8 mouse cellular contexts compared by ENCODE assay signal in genomic region chr8:84187065-84187755, GRCm38 (mm10). TPM values are rescaled to one million over a fixed set of nuclear protein-coding genes. Genes with fewer than 3 reads are reported as not detected.
DNase-seq lines count a peak whose midpoint lies in the region; ATAC-seq and TF ChIP-seq lines count a peak whose summit lies in the region.

No protein-coding gene starts in this region.

- peak overlapping the region; percentile 82 for H3K9ac ChIP-seq in heart, embryonic 13.5 days
- peak overlapping the region; percentile 43; the same call in 1 of the 2 replicates for H3K9ac ChIP-seq in kidney, postnatal 0 days (ENCODE audit: low read depth, low read length)

- WGBS in heart, embryonic 13.5 days = 3% methylated on average over 21 of the region's 21 CpGs
- WGBS in kidney, postnatal 0 days = 3% methylated on average over 21 of the region's 21 CpGs

- no peaks in the 10 kb centered on the region for H3K36me3 ChIP-seq in heart, embryonic 13.5 days
- H3K36me3 ChIP-seq in kidney, postnatal 0 days (ENCODE audit: insufficient read depth, low read length) = no peaks in the 10 kb centered on the region

- no peaks in the 10 kb centered on the region; the same call in 1 of the 2 replicates for H3K27me3 ChIP-seq in heart, embryonic 13.5 days (replicated peaks)
- H3K27me3 ChIP-seq in kidney, postnatal 0 days (ENCODE audit: insufficient read depth, low read length) = no peaks in the 10 kb centered on the region

- H3K27ac ChIP-seq in heart, embryonic 13.5 days (replicated peaks) = peak overlapping the region; percentile 63
- peak overlapping the region; percentile 73; the same call in 1 of the 2 replicates for H3K27ac ChIP-seq in kidney, postnatal 0 days

- H3K4me3 ChIP-seq in heart, embryonic 13.5 days = peak overlapping the region; percentile 54
- peak overlapping the region; percentile 30 for H3K4me3 ChIP-seq in kidney, postnatal 0 days (replicated peaks; ENCODE audit: low read depth, low read length)

- peak overlapping the region; percentile 95 for H3K4me2 ChIP-seq in heart, embryonic 13.5 days
- H3K4me2 ChIP-seq in kidney, postnatal 0 days (ENCODE audit: low read length) = peak overlapping the region; percentile 77

- H3K4me1 ChIP-seq in heart, embryonic 13.5 days = peaks cover 48% of the 10 kb centered on the region
- H3K4me1 ChIP-seq in kidney, postnatal 0 days (replicated peaks; ENCODE audit: insufficient read depth, low read length) = peaks cover 21% of the 10 kb centered on the region

- H3K9me3 ChIP-seq in heart, embryonic 13.5 days = no peaks in the 10 kb centered on the region
- no peaks in the 10 kb centered on the region for H3K9me3 ChIP-seq in kidney, postnatal 0 days (replicated peaks; ENCODE audit: low read length)

- TF ChIP-seq CTCF in kidney, postnatal 0 days (IDR thresholded peaks at IDR 0.05; ENCODE audit: low read depth) = peak; percentile 88

- ATAC-seq in heart, embryonic 13.5 days (ENCODE audit: extremely low read depth, insufficient number of reproducible peaks, low FRiP score, low TSS enrichment) = no peak
- ATAC-seq in kidney, postnatal 0 days (replicated peaks; ENCODE audit: low FRiP score, low read depth) = no peak

- DNase-seq in CD4-positive helper T cell, adult 2 months (ENCODE audit: low read depth, low spot score) = peak; percentile 75
- peak; percentile 73 for DNase-seq in MN1 (ENCODE audit: low spot score)
- peak; percentile 83 for DNase-seq in embryo, embryonic 10 days (ENCODE audit: low spot score)
- peak; percentile 82 for DNase-seq in kidney, postnatal 0 days (ENCODE audit: low spot score)
- DNase-seq in lung, postnatal 4 days = peak; percentile 72 to 81
- peak; percentile 68 to 83 for DNase-seq in spleen, postnatal 10 days (ENCODE audit: low spot score in 2 of 2)
- DNase-seq in frontal cortex, postnatal 10 days (ENCODE audit: low spot score in 2 of 2) = no peak

RNA-seq across cellular contexts. Expression of gene Nanos3, which starts 2.2 kb away (rescaled TPM):
- polyA plus RNA-seq in heart, embryonic 13.5 days (2015; fragmentation: Nextera tagmentation; extraction: Ambion mirVana) = 1.9 and 2.8 TPM in 2 replicates
- polyA plus RNA-seq in kidney, postnatal 0 days (2015; fragmentation: Nextera tagmentation; extraction: Ambion mirVana) = 8.6 and 9.6 TPM in 2 replicates

RNA-seq across cellular contexts. Expression of gene 4930432K21Rik, which starts 39.4 kb away (rescaled TPM):
- 0.82 and 0.88 TPM in 2 replicates for polyA plus RNA-seq in heart, embryonic 13.5 days (2015; fragmentation: Nextera tagmentation; extraction: Ambion mirVana)
- 1.3 and 1.6 TPM in 2 replicates for polyA plus RNA-seq in kidney, postnatal 0 days (2015; fragmentation: Nextera tagmentation; extraction: Ambion mirVana)

RNA-seq across cellular contexts. Expression of gene Cc2d1a, which starts 39.5 kb away (rescaled TPM):
- polyA plus RNA-seq in heart, embryonic 13.5 days (2015; fragmentation: Nextera tagmentation; extraction: Ambion mirVana) = 14.5 and 15.3 TPM in 2 replicates
- 17.2 and 19.1 TPM in 2 replicates for polyA plus RNA-seq in kidney, postnatal 0 days (2015; fragmentation: Nextera tagmentation; extraction: Ambion mirVana)

RNA-seq across cellular contexts. Expression of gene Zswim4, which starts 49.6 kb away (rescaled TPM):
- polyA plus RNA-seq in heart, embryonic 13.5 days (2015; fragmentation: Nextera tagmentation; extraction: Ambion mirVana) = 9.1 and 9.3 TPM in 2 replicates
- 10.5 and 11.0 TPM in 2 replicates for polyA plus RNA-seq in kidney, postnatal 0 days (2015; fragmentation: Nextera tagmentation; extraction: Ambion mirVana)

Comparison
In these comparisons a context has a peak if more than half of its experiments do, and no peak if none do; other contexts are left out.
1. DNase-seq: peak in CD4-positive helper T cell, adult 2 months (single experiment), MN1 (single experiment), embryo, embryonic 10 days (single experiment), kidney, postnatal 0 days (single experiment), lung, postnatal 4 days (2 of 2) and spleen, postnatal 10 days (2 of 2); none in frontal cortex, postnatal 10 days (0 of 2).